Mouse (Mus musculus): ENCODE results near the gene Ntf5. TPM values are rescaled to one million over a fixed set of nuclear protein-coding genes. Genes with fewer than 3 reads are reported as not detected.

The Ntf5 gene
- polyA plus RNA-seq, 1 experiment = 3.0 TPM

DNA sequence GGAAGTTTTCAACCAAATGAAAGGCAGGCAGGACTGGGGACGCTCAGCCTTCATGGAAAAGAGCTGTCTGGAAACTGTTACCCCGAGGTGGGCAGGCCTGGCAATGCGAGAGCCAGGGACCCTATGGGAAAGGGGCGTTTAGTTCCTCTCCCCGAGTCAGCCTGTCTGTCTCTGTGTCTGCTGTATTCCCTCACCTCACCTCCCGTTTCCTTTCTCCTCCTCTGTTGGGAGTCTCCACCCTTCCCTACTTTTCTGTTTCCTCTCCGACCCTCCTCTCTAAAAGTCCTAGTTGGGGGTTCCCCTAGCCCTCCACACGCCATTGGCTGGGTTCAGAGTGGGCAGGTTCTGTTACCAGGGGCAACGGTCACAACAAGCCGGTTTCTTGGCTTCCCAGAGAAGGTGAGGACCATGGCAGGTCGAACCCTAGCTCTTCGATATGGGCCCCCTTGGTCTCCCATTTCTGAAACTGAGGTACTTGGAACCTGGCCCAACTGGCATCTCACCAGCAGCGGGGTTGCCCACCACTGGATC lies 4.5 kb downstream of the Ntf5 start:
- no peak overlapping the region for H3K4me3 ChIP-seq (ENCODE audit: control insufficient read depth, insufficient read depth, low read length)
- H3K27me3 ChIP-seq (ENCODE audit: control insufficient read depth, insufficient read depth, low read length) = peaks cover 23% of the 10 kb centered on the region
- WGBS = 17% methylated on average over 13 of the region's 13 CpGs
- H3K4me1 ChIP-seq (replicated peaks; ENCODE audit: control insufficient read depth, insufficient read depth, low read length) = peaks cover 27% of the 10 kb centered on the region
- TF ChIP-seq POLR2A (IDR thresholded peaks at IDR 0.05; ENCODE audit: control insufficient read depth, extremely low read depth, insufficient read depth, low read length, poor library complexity) = no peak
- no peak for DNase-seq
- H3K27ac ChIP-seq (ENCODE audit: control insufficient read depth, insufficient read depth, low read length) = no peak overlapping the region
- peaks cover 22% of the 10 kb centered on the region for H3K36me3 ChIP-seq (ENCODE audit: control insufficient read depth, insufficient read depth, low read length)

DNA sequence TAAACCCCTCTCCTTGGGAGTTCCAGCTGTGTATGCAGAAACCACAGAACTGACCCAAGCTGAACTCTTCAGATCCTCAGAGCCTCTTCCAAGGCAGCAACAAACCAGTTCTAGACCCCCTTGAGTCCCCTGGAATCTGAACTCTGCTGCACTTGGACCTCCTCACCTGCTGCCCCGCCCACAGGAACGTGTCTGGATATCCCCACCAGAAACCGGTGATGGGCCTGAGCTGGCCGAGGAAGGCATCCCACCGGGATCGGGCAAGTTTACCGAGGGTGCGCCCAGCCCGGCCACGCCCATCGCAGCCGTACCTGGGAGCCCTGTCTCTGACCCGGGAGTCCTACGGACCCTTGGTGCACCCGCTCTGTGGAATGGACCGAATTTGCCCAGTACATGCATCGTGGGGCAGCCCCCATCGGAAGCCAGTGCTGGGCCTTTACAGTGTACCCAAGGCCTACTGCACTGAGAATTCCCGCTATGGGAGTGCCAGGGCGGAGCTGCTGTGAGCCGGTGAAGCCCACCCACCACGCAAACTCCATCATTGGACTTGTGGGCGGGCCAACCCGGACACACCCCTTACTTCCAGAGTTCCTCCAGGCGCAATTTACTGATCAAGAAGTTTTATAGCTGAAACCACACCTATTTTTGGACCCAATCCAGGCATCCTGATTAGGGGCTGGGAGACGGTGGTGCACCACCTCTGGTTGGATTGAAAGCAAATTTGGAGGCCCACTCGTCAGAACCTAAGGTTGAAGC lies 6.5 kb downstream of the Ntf5 start:
- H3K4me3 ChIP-seq (ENCODE audit: control insufficient read depth, insufficient read depth, low read length) = no peak overlapping the region
- H3K4me1 ChIP-seq (replicated peaks; ENCODE audit: control insufficient read depth, insufficient read depth, low read length) = peaks cover 9% of the 10 kb centered on the region
- no peak for DNase-seq
- H3K36me3 ChIP-seq (ENCODE audit: control insufficient read depth, insufficient read depth, low read length) = peaks cover 42% of the 10 kb centered on the region
- H3K27me3 ChIP-seq (ENCODE audit: control insufficient read depth, insufficient read depth, low read length) = peaks cover 13% of the 10 kb centered on the region; the same call in 1 of the 2 replicates
- no peak overlapping the region for H3K27ac ChIP-seq (ENCODE audit: control insufficient read depth, insufficient read depth, low read length)
- TF ChIP-seq POLR2A (IDR thresholded peaks at IDR 0.05; ENCODE audit: control insufficient read depth, extremely low read depth, insufficient read depth, low read length, poor library complexity) (no peak), CTCF (IDR thresholded peaks at IDR 0.05; ENCODE audit: borderline replicate concordance, control insufficient read depth, extremely low read depth, insufficient read depth, low read length, poor library complexity) (no peak)
- WGBS = 68% methylated on average over 27 of the region's 27 CpGs

DNA sequence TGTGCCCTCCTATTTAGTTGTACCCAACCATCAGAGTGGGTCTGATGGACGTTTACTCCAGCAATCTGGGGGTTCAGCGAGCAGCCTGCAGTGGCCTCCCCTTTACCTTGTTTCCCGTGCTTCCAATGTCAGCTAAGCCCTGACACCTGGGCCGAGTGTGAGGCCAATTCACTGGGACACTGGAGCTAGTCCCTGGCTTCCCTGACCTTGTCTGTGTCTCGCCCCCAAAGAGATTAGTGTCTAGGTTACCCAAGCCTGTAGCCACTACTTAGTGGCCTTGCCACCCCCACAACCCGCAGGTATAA lies 7.1 kb downstream of the Ntf5 start, which contains the start of gene Lhb:
TSS of gene Lhb (plus strand) at position 206 of the 305 bp plus-strand sequence.
- H3K27ac ChIP-seq (ENCODE audit: control insufficient read depth, insufficient read depth, low read length) = no peak within 1 kb of the TSS
- TF ChIP-seq POLR2A (IDR thresholded peaks at IDR 0.05; ENCODE audit: control insufficient read depth, extremely low read depth, insufficient read depth, low read length, poor library complexity) (no peak), CTCF (IDR thresholded peaks at IDR 0.05; ENCODE audit: borderline replicate concordance, control insufficient read depth, extremely low read depth, insufficient read depth, low read length, poor library complexity) (no peak)
- no peak within 1 kb of the TSS for H3K4me3 ChIP-seq (ENCODE audit: control insufficient read depth, insufficient read depth, low read length)
- peaks cover 45% of the 10 kb centered on the region for H3K36me3 ChIP-seq (ENCODE audit: control insufficient read depth, insufficient read depth, low read length)
- peaks cover 10% of the 10 kb centered on the region; the same call in 1 of the 2 replicates for H3K27me3 ChIP-seq (ENCODE audit: control insufficient read depth, insufficient read depth, low read length)
- peaks cover 3% of the 10 kb centered on the region for H3K4me1 ChIP-seq (replicated peaks; ENCODE audit: control insufficient read depth, insufficient read depth, low read length)
- 89% methylated on average over 6 of the region's 6 CpGs for WGBS
- no peak for DNase-seq

- WGBS = over 99% methylated on average over 14 of the region's 14 CpGs
- no peak for TF ChIP-seq CTCF (IDR thresholded peaks at IDR 0.05; ENCODE audit: borderline replicate concordance, control insufficient read depth, extremely low read depth, insufficient read depth, low read length, poor library complexity)
- TF ChIP-seq POLR2A (IDR thresholded peaks at IDR 0.05; ENCODE audit: control insufficient read depth, extremely low read depth, insufficient read depth, low read length, poor library complexity) = no peak
- Histone ChIP-seq H3K27ac (ENCODE audit: control insufficient read depth, insufficient read depth, low read length) (no peak overlapping the region), H3K4me3 (ENCODE audit: control insufficient read depth, insufficient read depth, low read length) (no peak overlapping the region), H3K27me3 (ENCODE audit: control insufficient read depth, insufficient read depth, low read length) (peaks cover 5% of the 10 kb centered on the region; the same call in 1 of the 2 replicates), H3K4me1 (replicated peaks; ENCODE audit: control insufficient read depth, insufficient read depth, low read length) (no peaks in the 10 kb centered on the region), H3K36me3 (ENCODE audit: control insufficient read depth, insufficient read depth, low read length) (peaks cover 45% of the 10 kb centered on the region)
- DNase-seq = no peak
Measured at GRCm38 (mm10) chr7:45421194-45421593, 7.7 kb downstream of the Ntf5 start.

GRCm38 (mm10) chr7:45426556-45426955 lies 13.1 kb downstream of the Ntf5 start:
- 94% methylated on average over 8 of the region's 8 CpGs for WGBS
- Histone ChIP-seq H3K27me3 (ENCODE audit: control insufficient read depth, insufficient read depth, low read length) (no peaks in the 10 kb centered on the region), H3K27ac (ENCODE audit: control insufficient read depth, insufficient read depth, low read length) (no peak overlapping the region), H3K4me1 (replicated peaks; ENCODE audit: control insufficient read depth, insufficient read depth, low read length) (no peaks in the 10 kb centered on the region), H3K4me3 (ENCODE audit: control insufficient read depth, insufficient read depth, low read length) (no peak overlapping the region), H3K36me3 (ENCODE audit: control insufficient read depth, insufficient read depth, low read length) (peaks cover 50% of the 10 kb centered on the region)
- DNase-seq = no peak
- no peak for TF ChIP-seq POLR2A (IDR thresholded peaks at IDR 0.05; ENCODE audit: control insufficient read depth, extremely low read depth, insufficient read depth, low read length, poor library complexity)

DNA sequence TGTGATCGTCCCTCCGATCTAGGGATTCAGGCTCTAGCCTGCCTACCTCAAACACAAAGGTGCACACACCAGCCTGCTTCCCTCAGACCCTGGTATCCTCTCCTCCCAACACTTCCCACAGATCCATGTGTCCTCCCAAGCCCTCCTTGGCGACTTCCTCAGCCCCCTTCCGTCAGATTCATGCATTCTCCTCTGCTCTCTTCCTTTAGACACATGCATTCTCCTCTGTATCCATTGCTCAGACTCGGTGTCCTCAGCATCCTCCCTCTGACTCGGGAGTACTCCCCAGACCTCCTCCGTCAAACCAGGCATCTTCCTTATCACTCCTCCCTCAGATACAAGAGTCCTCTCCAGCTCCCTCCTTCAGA lies 20.3 kb downstream of the Ntf5 start:
- Histone ChIP-seq H3K36me3 (ENCODE audit: control insufficient read depth, insufficient read depth, low read length) (peaks cover 7% of the 10 kb centered on the region), H3K4me1 (replicated peaks; ENCODE audit: control insufficient read depth, insufficient read depth, low read length) (peaks cover 22% of the 10 kb centered on the region), H3K4me3 (ENCODE audit: control insufficient read depth, insufficient read depth, low read length) (peak overlapping the region; percentile 74), H3K27ac (ENCODE audit: control insufficient read depth, insufficient read depth, low read length) (peak overlapping the region; percentile 38; the same call in 1 of the 2 replicates), H3K27me3 (ENCODE audit: control insufficient read depth, insufficient read depth, low read length) (no peaks in the 10 kb centered on the region)
- DNase-seq = no peak
- no peak for TF ChIP-seq CTCF (IDR thresholded peaks at IDR 0.05; ENCODE audit: borderline replicate concordance, control insufficient read depth, extremely low read depth, insufficient read depth, low read length, poor library complexity)
- TF ChIP-seq POLR2A (IDR thresholded peaks at IDR 0.05; ENCODE audit: control insufficient read depth, extremely low read depth, insufficient read depth, low read length, poor library complexity) = 0 out of 2 replicates have a peak, but pooled peaks have one; percentile 10
- under 1% methylated on average over 7 of the region's 7 CpGs for WGBS

Data from thymus, adult 2 months (tissue).